Mouse (Mus musculus) liver, adult 2 months (tissue): ENCODE data around the gene Phf12.

Experiments used
- CTCF ChIP-seq: fragments of 200-500 bp; IDR thresholded peaks from 2 replicates; pipeline ENCODE4 v1.5.1; 2011; ENCODE audit warnings: low read depth, low read length, control low read depth
- POLR2A ChIP-seq: fragments of 200-500 bp; IDR thresholded peaks from 2 replicates; pipeline ENCODE4 v1.6.1; 2011; ENCODE audit warnings: low read length, control low read depth; ENCODE audit not compliant: insufficient read depth; ENCODE audit errors: extremely low read depth

- TF ChIP-seq CTCF (no peak), POLR2A (no peak)
These were observed 85.0 kb downstream of the Phf12 start for GRCm38 (mm10) chr11:78067566-78067965.
